Mouse (Mus musculus): ENCODE results near the gene Car15.

The Car15 gene

GRCm38 (mm10) chr16:17838051-17838450, at the start of gene Car15:
Gene Car15 (minus strand): TSS chr16:17838364.
- DNase-seq: no peak

- no peak for DNase-seq
Measured at GRCm38 (mm10) chr16:17884116-17884515, 46.0 kb upstream of the Car15 start.

GRCm38 (mm10) chr16:17882196-17882595, 44.0 kb upstream of the Car15 start:
- DNase-seq: no peak

- no peak for DNase-seq
Measured at GRCm38 (mm10) chr16:17879571-17879970, 41.4 kb upstream of the Car15 start.

GRCm38 (mm10) chr16:17876096-17876495, 37.9 kb upstream of the Car15 start:
- DNase-seq: no peak

- DNase-seq: no peak
Measured at GRCm38 (mm10) chr16:17875174-17875573, 37.0 kb upstream of the Car15 start.

GRCm38 (mm10) chr16:17872995-17873394, 34.8 kb upstream of the Car15 start:
- no peak for DNase-seq

GRCm38 (mm10) chr16:17871248-17871647, 33.1 kb upstream of the Car15 start:
- no peak for DNase-seq

GRCm38 (mm10) chr16:17865770-17866169, 27.6 kb upstream of the Car15 start:
- DNase-seq: peak; percentile 27

- no peak for DNase-seq
Measured at GRCm38 (mm10) chr16:17865293-17865692, 27.1 kb upstream of the Car15 start.

- DNase-seq: no peak
Measured at GRCm38 (mm10) chr16:17858592-17858991, 20.4 kb upstream of the Car15 start.

GRCm38 (mm10) chr16:17857157-17857556, 19.0 kb upstream of the Car15 start:
- no peak for DNase-seq

- no peak for DNase-seq
Measured at GRCm38 (mm10) chr16:17853263-17853662, 15.1 kb upstream of the Car15 start.

- DNase-seq: no peak
Measured at GRCm38 (mm10) chr16:17851860-17852259, 13.7 kb upstream of the Car15 start.

- no peak for DNase-seq
Measured at GRCm38 (mm10) chr16:17851331-17851730, 13.2 kb upstream of the Car15 start.

- no peak for DNase-seq
Measured at GRCm38 (mm10) chr16:17849486-17849885, 11.3 kb upstream of the Car15 start.

GRCm38 (mm10) chr16:17848928-17849327, 10.8 kb upstream of the Car15 start:
- peak; percentile 66 for DNase-seq

- DNase-seq: no peak
Measured at GRCm38 (mm10) chr16:17848431-17848830, 10.3 kb upstream of the Car15 start.

- DNase-seq: no peak
Measured at GRCm38 (mm10) chr16:17843701-17844365, 5.7 kb upstream of the Car15 start.

- no peak for DNase-seq
Measured at GRCm38 (mm10) chr16:17842437-17842836, 4.3 kb upstream of the Car15 start.

GRCm38 (mm10) chr16:17839976-17840375, 1.8 kb upstream of the Car15 start:
- no peak for DNase-seq

- DNase-seq: no peak
Measured at GRCm38 (mm10) chr16:17835481-17835880, 2.7 kb downstream of the Car15 start.

GRCm38 (mm10) chr16:17834543-17834942, 3.6 kb downstream of the Car15 start:
- DNase-seq: no peak

- DNase-seq: no peak
Measured at GRCm38 (mm10) chr16:17833681-17834399, 4.3 kb downstream of the Car15 start.

GRCm38 (mm10) chr16:17833321-17833680, 4.9 kb downstream of the Car15 start:
- no peak for DNase-seq
